Mouse (Mus musculus) frontal cortex, adult 2 months (tissue): ENCODE measurements around the gene Ak7. TPM values are rescaled to one million over a fixed set of nuclear protein-coding genes. Genes with fewer than 3 reads are reported as not detected.

Source experiments
- DNase-seq, 2 experiments: peaks; one replicate each; pipeline ENCODE4 v3.0.0; 2022; ENCODE audit warnings: low spot score in 1 of 2; ENCODE audit errors: extremely low spot score in 1 of 2
- polyA plus RNA-seq: library from polyadenylated mRNA; depleted of rRNA; stranded (reverse); fragments of >200 nt; gene quantifications from 2 replicates; pipeline ENCODE4 v1.2.3, GENCODE M21; 2012; rRNA removed

Gene Ak7
- polyA plus RNA-seq, 1 experiment, result 0.30 TPM

- DNase-seq, result no peak
Observed at GRCm38 (mm10) chr12:105785000-105785774, 79.4 kb downstream of the Ak7 start.

- no peak for DNase-seq
Observed at GRCm38 (mm10) chr12:105786113-105786512, 80.3 kb downstream of the Ak7 start.

- no peak for DNase-seq
Observed at GRCm38 (mm10) chr12:105787626-105788025, 81.8 kb downstream of the Ak7 start.

- no peak for DNase-seq
Observed at GRCm38 (mm10) chr12:105789885-105790284, 84.1 kb downstream of the Ak7 start.

DNA sequence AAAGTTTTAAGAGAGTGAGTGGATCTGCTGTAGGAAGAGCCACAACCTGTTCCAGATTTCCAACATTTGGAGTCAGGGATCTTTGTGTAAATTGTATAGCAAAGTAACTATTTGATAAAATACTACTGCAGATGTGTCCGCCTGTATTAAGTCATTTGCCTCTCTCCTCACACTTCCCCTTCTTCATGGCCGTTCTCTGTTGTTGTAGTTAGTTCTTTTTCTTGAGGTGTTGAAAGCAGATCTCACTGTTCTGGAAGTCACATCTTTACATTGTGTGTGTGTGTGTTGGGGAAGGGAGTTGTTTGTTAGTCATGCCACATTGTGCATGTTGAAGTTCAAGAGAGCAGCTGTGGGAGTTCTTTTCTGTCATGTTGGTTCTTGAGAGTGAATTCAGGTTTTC lies 89.1 kb downstream of the Ak7 start:
- DNase-seq, result no peak

- no peak for DNase-seq
Observed at GRCm38 (mm10) chr12:105798001-105798400, 92.2 kb downstream of the Ak7 start.

DNA sequence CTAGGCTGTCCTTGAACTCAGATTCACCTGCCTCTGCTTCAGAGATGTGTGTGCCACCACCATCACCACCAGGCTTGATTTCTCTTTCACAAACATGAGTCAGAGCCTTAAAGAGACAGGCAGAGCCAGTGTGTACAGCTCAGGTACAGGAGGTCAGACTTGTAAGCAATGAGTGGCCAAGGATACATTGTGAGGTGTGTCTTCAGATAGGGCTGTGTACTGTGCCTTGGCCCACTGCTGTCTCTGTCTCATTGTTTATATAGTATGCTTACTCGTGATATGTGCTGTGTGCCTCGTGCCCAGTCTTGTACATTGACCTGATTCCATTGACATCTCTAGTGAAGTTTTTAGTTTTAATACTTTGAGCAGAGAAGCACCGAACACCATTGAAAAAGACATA lies 100.0 kb downstream of the Ak7 start:
- DNase-seq, result no peak

DNA sequence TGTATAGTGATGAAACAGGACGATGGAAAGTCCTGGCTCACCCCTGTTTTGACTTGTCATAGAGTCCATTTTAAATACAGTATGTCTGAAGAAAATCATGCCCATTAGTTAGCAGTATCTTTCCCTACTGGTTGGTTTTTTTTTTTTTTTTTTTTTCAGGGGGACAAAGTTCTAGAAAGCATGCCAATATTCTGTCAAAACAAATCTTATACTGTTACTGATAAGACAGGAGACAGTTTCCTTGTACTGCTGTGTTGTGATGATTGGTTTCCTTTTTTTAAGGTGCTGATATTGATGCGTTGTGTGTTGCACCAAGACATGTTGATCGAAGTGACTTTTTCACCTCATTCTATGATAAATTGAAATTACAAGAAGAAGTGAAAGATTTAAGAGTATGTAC lies 100.4 kb downstream of the Ak7 start:
- no peak for DNase-seq

- no peak for DNase-seq
Observed at GRCm38 (mm10) chr12:105807416-105807815, 101.6 kb downstream of the Ak7 start.

GRCm38 (mm10) chr12:105808945-105809344 lies 103.2 kb downstream of the Ak7 start:
- no peak for DNase-seq

GRCm38 (mm10) chr12:105810608-105811007 lies 104.8 kb downstream of the Ak7 start:
- DNase-seq, result no peak

- DNase-seq, result no peak
Observed at GRCm38 (mm10) chr12:105813957-105814356, 108.2 kb downstream of the Ak7 start.

GRCm38 (mm10) chr12:105823472-105823871 lies 117.7 kb downstream of the Ak7 start:
- no peak for DNase-seq

- no peak for DNase-seq
Observed at GRCm38 (mm10) chr12:105824743-105825142, 119.0 kb downstream of the Ak7 start.

GRCm38 (mm10) chr12:105825266-105825665 lies 119.5 kb downstream of the Ak7 start:
- no peak for DNase-seq

Other genes starting within 250 kb of the Ak7 start
- gene Bdkrb2, start 142.8 kb upstream of the Ak7 start, polyA plus RNA-seq, result 0.19 and 0.32 TPM in 2 replicates
- not detected in 2 replicates for gene Bdkrb1, start 102.9 kb upstream of the Ak7 start, polyA plus RNA-seq
- gene Gskip, start 21.1 kb upstream of the Ak7 start, polyA plus RNA-seq, result 19.4 and 19.9 TPM in 2 replicates
- 34.2 and 37.1 TPM in 2 replicates for gene Atg2b, start 20.8 kb upstream of the Ak7 start, polyA plus RNA-seq
- 117 and 123 TPM in 2 replicates for gene Papola, start 78.7 kb downstream of the Ak7 start, polyA plus RNA-seq